Mouse (Mus musculus) megakaryocyte, embryonic 14.5 days (primary cell): Measurements from ENCODE around the gene Tekt4.

Experiments
- FLI1 ChIP-seq: IDR thresholded peaks from 2 replicates; pipeline ENCODE4 v1.6.1; 2012; ENCODE audit warnings: low read length, inconsistent platforms, mixed read lengths
- GATA1 ChIP-seq: IDR thresholded peaks from 3 replicates; pipeline ENCODE4 v1.6.1; 2012; ENCODE audit warnings: mixed read lengths, low read length, inconsistent platforms, borderline replicate concordance

DNA sequence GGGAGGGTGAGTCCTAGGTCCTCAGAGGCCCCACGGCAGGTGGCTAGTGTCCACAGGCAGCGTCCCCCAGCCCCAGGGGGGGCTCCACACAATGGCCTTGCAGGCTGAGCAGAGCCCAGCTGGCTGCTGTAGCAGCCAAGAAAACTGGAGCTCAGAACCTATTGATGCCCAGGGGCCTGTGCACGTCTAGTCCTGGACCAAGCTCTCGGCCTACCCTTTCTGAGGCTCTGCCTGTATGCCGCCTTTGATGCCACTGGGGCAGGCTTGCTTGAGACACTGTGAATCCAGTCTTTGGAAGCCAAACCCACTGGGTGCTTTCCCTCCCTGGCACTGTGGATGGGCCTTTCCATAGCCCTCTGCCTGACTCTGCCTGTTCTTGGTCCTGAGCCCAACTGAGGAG lies 65.1 kb downstream of the Tekt4 start:
- no peak for TF ChIP-seq GATA1
- TF ChIP-seq FLI1 = no peak
